Mouse (Mus musculus) midbrain, postnatal 0 days (tissue): ENCODE data around the gene Nup54. TPM values are rescaled to one million over a fixed set of nuclear protein-coding genes. Genes with fewer than 3 reads are reported as not detected.

Experiments used
- ATAC-seq: fragments of 200-750 bp; cut with Nextera tagmentation; 2 replicates; pipeline ENCODE4 v1.8.0; 2017; ENCODE audit warnings: moderate number of reproducible peaks, mild to moderate bottlenecking, moderate TSS enrichment, moderate library complexity; ENCODE audit not compliant: low FRiP score
- DNase-seq: peaks from one replicate; pipeline ENCODE4 v3.0.0-alpha.2; 2015; ENCODE audit warnings: low spot score
- H3K27ac ChIP-seq: fragments of 300-500 bp; sonication (generic); 2 replicates; pipeline ENCODE4 v1.5.1; 2014; ENCODE audit warnings: low read depth, mild to moderate bottlenecking, low read length, mixed read lengths
- H3K27me3 ChIP-seq: fragments of 300-500 bp; sonication (generic); 2 replicates; pipeline ENCODE4 v1.6.1; 2014; ENCODE audit warnings: low read length, control low read depth, mixed read lengths; ENCODE audit not compliant: insufficient read depth
- H3K36me3 ChIP-seq: fragments of 300-500 bp; sonication (generic); 2 replicates; pipeline ENCODE4 v1.6.1; 2014; ENCODE audit warnings: low read length, control low read depth, mixed read lengths; ENCODE audit not compliant: insufficient read depth
- H3K4me1 ChIP-seq: fragments of 300-500 bp; sonication (generic); 2 replicates; pipeline ENCODE4 v1.6.1; 2014; ENCODE audit warnings: mild to moderate bottlenecking, control low read depth, antibody characterized with exemption, low read length, mixed read lengths; ENCODE audit not compliant: insufficient read depth
- H3K4me2 ChIP-seq: fragments of 300-500 bp; sonication (generic); 2 replicates; pipeline ENCODE4 v1.6.1; 2014; ENCODE audit warnings: low read depth, mild to moderate bottlenecking, low read length, mixed read lengths; ENCODE audit not compliant: poor library complexity, severe bottlenecking
- H3K4me3 ChIP-seq: fragments of 300-500 bp; sonication (generic); 2 replicates; pipeline ENCODE4 v1.5.1; 2014; ENCODE audit warnings: low read depth, mild to moderate bottlenecking, low read length, moderate library complexity
- H3K9ac ChIP-seq: fragments of 300-500 bp; sonication (generic); replicated peaks from 2 replicates; pipeline ENCODE4 v1.6.1; 2014; ENCODE audit warnings: mild to moderate bottlenecking, low read length, moderate library complexity, mixed read lengths; ENCODE audit not compliant: poor library complexity, severe bottlenecking
- H3K9me3 ChIP-seq: fragments of 300-500 bp; sonication (generic); 2 replicates; pipeline ENCODE4 v1.6.1; 2016; ENCODE audit warnings: low read length, control low read depth
- CTCF ChIP-seq: IDR thresholded peaks from 2 replicates; pipeline ENCODE4 v1.5.1; 2016; ENCODE audit warnings: antibody characterized with exemption, mild to moderate bottlenecking
- WGBS: fragments of 180-500 bp; shearing (Covaris S2); extraction: QIAGEN DNeasy Blood & Tissue Kit; methylation state at CpG from one replicate; pipeline ENCODE4 v1.1.7; 2014; 5-methylcytosine and 5-hydroxymethylcytosine counted together
- polyA plus RNA-seq: library from polyadenylated mRNA; unstranded; fragments of >200 nt; fragmentation: Nextera tagmentation; extraction: Ambion mirVana; gene quantifications from 2 replicates; pipeline ENCODE4 v1.2.1, GENCODE M21; 2015
- total RNA-seq: library from RNA; depleted of rRNA; stranded (reverse); fragments of >200 nt; gene quantifications from 2 replicates; pipeline ENCODE4 v1.2.3, GENCODE M21; 2014

Nup54 gene
- total and polyA plus RNA-seq, 2 experiments from 2014 or later, result 52.6 to 91.8 TPM

GRCm38 (mm10) chr5:92383747-92384146 lies 51.3 kb downstream of the Nup54 start:
- Histone ChIP-seq H3K9ac (no peak overlapping the region), H3K4me2 (no peak overlapping the region), H3K4me3 (no peak overlapping the region), H3K27me3 (no peaks in the 10 kb centered on the region), H3K36me3 (no peaks in the 10 kb centered on the region), H3K27ac (no peak overlapping the region), H3K9me3 (no peaks in the 10 kb centered on the region), H3K4me1 (no peaks in the 10 kb centered on the region)
- 49% methylated on average over 7 of the region's 7 CpGs for WGBS
- no peak for TF ChIP-seq CTCF
- DNase-seq, result no peak
- no peak for ATAC-seq

GRCm38 (mm10) chr5:92382349-92382679 lies 52.7 kb downstream of the Nup54 start:
- Histone ChIP-seq H3K9ac (no peak overlapping the region), H3K4me3 (no peak overlapping the region), H3K27me3 (no peaks in the 10 kb centered on the region), H3K4me2 (no peak overlapping the region), H3K36me3 (no peaks in the 10 kb centered on the region), H3K4me1 (no peaks in the 10 kb centered on the region), H3K9me3 (no peaks in the 10 kb centered on the region), H3K27ac (no peak overlapping the region)
- no peak for DNase-seq
- no peak for ATAC-seq
- 69% methylated on average over 9 of the region's 9 CpGs for WGBS
- TF ChIP-seq CTCF, result no peak

- DNase-seq (peak; percentile 90), ATAC-seq (peak; percentile 85)
- peak; percentile 88 for TF ChIP-seq CTCF
- Histone ChIP-seq H3K4me3 (no peak overlapping the region), H3K9me3 (no peaks in the 10 kb centered on the region), H3K27me3 (no peaks in the 10 kb centered on the region), H3K4me1 (no peaks in the 10 kb centered on the region), H3K4me2 (no peak overlapping the region), H3K9ac (no peak overlapping the region), H3K27ac (no peak overlapping the region), H3K36me3 (no peaks in the 10 kb centered on the region)
- 37% methylated on average over 12 of the region's 12 CpGs for WGBS
These were observed 53.3 kb downstream of the Nup54 start for GRCm38 (mm10) chr5:92381550-92382348.

- no peak for TF ChIP-seq CTCF
- H3K4me2 ChIP-seq, result no peak overlapping the region
- no peaks in the 10 kb centered on the region for H3K4me1 ChIP-seq
These were observed 58.1 kb downstream of the Nup54 start for GRCm38 (mm10) chr5:92376795-92377405.

GRCm38 (mm10) chr5:92375368-92375767 lies 59.7 kb downstream of the Nup54 start:
- H3K9ac ChIP-seq, result no peak overlapping the region
- no peak for ATAC-seq
- no peak overlapping the region for H3K4me2 ChIP-seq
- no peak for TF ChIP-seq CTCF
- H3K4me1 ChIP-seq, result no peaks in the 10 kb centered on the region
- DNase-seq, result no peak
- H3K27me3 ChIP-seq, result no peaks in the 10 kb centered on the region
- H3K36me3 ChIP-seq, result no peaks in the 10 kb centered on the region
- WGBS, result 89% methylated on average over 17 of the region's 17 CpGs
- H3K9me3 ChIP-seq, result no peaks in the 10 kb centered on the region
- no peak overlapping the region for H3K27ac ChIP-seq
- no peak overlapping the region for H3K4me3 ChIP-seq

More at GRCm38 (mm10) chr5:92376795-92377405, 58.1 kb downstream of the Nup54 start:
- H3K9me3 ChIP-seq, result no peaks in the 10 kb centered on the region
- H3K36me3 ChIP-seq, result no peaks in the 10 kb centered on the region
- 29% methylated on average over 13 of the region's 13 CpGs for WGBS
- H3K27ac ChIP-seq, result no peak overlapping the region
- H3K4me3 ChIP-seq, result no peak overlapping the region
- DNase-seq (no peak), ATAC-seq (no peak)
- no peaks in the 10 kb centered on the region for H3K27me3 ChIP-seq
- no peak overlapping the region for H3K9ac ChIP-seq

- Histone ChIP-seq H3K4me1 (no peaks in the 10 kb centered on the region), H3K9ac (no peak overlapping the region), H3K27ac (no peak overlapping the region), H3K27me3 (no peaks in the 10 kb centered on the region), H3K4me2 (no peak overlapping the region), H3K4me3 (no peak overlapping the region), H3K9me3 (no peaks in the 10 kb centered on the region), H3K36me3 (no peaks in the 10 kb centered on the region)
- 80% methylated on average over 6 of the region's 6 CpGs for WGBS
- no peak for TF ChIP-seq CTCF
- no peak for ATAC-seq
- DNase-seq, result no peak
These were observed 60.3 kb downstream of the Nup54 start for GRCm38 (mm10) chr5:92374721-92375142.
